Mouse (Mus musculus): ENCODE results near the gene Eml4.

DNA sequence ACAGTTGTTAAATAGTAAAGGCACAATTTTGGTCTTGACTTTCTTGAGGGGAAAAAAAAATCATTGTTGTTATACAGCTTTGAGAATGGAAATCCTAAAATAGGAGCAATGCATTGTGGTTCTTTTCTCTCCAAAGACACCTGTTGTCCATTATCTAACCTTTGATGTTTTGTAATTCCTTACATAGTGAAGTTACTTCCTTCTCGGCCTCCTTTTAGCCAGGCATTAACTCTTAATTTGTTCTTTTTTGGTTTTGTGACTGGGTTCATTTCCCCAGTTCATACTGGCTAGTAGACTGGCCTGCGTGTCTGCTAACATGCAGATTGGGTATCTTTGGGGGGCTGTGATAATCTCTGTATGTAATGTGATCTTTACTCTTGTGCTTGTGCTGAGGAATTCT lies 1.7 kb downstream of the Eml4 start:
- no peak for TF ChIP-seq CTCF (IDR thresholded peaks at IDR 0.05; ENCODE audit: low read depth)
- no peak for TF ChIP-seq EP300 (IDR thresholded peaks at IDR 0.05; ENCODE audit: low read depth)
